Mouse (Mus musculus) cerebellum, adult 9-10 months (tissue): ENCODE results near the gene Ranbp10.

Experiments
- DNase-seq: peaks from one replicate; pipeline ENCODE4 v3.0.0; 2022

Ranbp10 gene

DNA sequence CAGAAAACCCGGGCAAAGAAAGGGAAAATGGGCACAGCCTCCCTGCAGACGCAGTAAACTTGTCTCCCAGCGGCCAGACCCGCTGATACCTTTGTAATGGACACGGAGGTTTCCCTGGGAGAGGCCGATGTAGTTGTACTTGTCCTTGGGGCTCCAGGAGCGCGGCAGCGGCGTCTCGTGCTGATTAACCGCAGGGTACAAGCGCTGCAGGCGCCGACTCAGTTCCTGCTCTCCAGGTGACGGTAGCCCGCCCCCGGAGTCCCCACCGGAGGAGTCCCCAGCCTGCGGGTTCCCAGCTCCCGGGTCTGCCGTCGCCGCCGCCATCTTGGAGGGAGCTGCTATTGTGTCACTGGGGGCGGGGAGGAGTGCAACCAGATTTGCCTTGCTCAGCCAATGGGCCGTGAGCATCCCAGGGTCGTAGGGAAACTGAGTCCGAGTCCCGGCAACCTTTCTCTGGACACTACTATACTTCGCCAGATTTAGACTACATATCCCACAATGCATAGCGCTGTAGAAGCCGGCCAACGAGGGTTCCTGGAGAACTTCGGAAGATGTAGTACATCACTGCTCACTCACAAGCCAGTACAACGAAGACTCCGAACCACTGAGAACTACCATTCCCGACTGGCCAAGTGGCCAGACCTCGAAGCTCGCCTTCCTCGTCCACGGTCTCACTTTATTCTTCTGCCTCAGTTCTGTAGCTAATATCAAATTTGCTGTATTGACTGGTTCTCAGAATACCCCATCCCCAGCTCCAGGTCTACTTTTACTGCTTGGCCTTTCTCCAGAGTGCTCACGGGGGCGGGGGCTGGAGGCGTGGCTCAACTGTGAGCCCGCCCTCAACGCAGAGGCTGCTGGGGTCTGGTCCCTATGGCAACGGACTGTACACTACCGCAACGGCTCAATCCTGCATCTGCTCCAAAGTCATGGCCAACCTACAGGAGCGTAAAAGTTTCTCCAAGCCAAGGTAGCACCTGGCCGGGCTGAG is at the start of gene Ranbp10, which contains the start of gene Tsnaxip1:
Ranbp10 (minus strand) TSS at position 490 of the 988 bp plus-strand sequence.
Tsnaxip1 (plus strand) TSS at position 871 of the 988 bp plus-strand sequence.
- DNase-seq, result peak; percentile 100

DNA sequence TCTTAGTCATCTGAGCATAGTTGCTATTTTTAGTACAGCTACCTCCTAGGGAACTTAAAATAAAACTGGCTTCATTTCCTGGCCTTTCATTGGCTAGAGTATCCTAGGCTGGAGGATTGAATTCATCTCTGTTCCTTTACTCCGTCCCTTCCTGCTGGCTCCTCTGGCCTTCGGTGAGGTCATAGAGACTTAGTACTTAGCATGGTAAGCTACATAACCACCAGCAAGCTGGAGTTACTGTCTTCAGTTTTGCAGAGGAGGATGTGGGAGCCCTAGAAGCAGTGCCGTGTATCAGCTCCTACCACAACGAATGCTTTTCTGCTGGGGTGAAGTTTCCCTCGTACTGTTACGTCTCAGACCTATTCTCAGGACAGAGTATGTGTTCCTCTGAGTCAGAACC is 47.2 kb upstream of the Ranbp10 start:
- DNase-seq, result peak; percentile 77

DNA sequence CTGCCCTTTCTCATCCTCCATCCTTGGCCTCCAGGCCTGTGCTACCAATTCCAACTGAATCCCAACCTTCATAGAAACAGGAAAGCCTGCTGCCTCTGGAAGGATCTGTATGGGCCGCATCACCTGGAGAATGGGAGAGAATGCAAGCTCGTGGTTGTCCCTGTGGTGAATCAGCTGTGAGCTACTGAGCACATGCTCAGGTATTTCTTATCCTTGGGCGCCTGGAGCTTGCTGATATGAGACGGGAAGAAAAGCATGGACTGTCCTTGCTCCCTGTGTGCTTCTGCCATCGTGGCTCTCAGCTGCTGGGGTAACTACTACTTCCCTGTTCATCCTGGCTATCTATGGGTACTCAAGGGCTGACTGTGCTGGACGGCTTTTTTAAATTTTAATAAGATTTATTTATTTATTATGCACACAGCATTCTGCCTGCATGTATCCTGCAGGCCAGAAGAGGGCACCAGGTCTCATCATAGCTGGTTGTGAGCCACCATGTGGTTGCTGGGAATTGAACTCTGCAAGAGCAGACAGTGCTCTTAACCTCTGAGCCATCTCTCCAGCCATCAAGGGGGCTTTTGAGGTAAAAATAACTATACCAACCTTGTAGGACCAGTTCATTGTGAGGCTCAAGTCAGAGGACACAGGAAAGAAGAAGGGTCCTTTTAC is 39.3 kb upstream of the Ranbp10 start:
- no peak for DNase-seq

DNA sequence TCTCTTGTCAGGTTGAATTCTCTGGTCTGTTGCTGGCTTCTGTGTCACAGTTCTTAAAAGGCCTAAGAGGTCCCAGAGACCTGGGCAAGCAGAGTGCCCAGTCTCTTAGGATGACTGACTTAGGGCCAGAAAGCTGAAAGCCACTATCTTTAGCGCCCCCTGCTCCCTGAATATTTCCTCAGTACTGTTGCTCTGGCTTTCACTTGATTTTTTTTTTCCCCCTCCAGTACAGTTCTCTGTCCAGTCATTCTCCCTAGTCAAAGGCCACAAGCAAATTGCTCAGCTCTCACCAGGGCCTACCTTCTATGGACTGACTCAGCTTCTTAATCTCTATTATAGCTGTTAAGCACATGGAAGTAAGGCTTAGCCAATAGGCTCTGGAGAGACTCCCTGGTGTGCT is 34.8 kb upstream of the Ranbp10 start:
- no peak for DNase-seq

DNA sequence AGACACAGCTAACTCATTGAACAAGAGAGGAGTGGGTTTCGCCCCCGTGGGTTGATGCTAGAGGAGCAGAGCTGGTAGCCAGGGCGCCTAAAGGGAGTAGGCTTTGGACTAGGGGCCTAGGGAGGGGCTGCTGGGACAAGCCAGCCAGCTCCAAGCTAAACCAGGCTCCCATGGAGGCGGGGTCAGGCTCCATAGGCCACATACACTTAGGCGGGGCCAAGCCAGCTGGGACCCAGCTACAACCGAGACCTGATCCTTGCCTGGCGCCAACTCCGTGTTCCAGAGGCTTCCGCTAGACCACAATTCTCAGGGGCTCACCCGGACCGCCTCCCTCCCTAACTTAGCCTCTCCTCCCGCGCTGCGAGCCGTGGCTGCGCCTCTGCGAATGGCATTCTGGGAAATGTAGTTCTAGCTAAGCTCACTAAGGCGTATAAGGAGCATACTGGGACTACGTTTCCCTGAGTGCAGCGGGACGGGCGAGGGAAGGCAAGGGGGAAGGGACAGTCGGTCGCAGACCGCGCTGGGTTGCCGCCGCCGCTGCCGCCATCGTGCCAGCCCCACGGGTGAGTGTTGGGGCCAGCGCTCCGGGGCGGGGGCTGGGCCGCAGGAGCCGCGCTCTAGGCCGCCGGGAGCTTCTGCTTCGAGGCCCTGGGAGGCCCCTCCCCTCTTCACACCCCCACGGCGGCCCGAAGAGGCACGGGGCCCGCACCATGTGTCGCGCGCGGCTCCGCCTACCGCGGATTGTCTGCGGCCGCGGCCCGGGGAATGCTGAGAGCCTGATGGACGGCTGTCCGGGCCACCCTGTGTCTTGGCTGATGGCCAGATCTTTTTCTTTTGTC is 33.2 kb upstream of the Ranbp10 start, which contains the start of gene Nutf2:
Nutf2 (plus strand) TSS at position 438 of the 839 bp plus-strand sequence.
- peak; percentile 97 for DNase-seq

DNA sequence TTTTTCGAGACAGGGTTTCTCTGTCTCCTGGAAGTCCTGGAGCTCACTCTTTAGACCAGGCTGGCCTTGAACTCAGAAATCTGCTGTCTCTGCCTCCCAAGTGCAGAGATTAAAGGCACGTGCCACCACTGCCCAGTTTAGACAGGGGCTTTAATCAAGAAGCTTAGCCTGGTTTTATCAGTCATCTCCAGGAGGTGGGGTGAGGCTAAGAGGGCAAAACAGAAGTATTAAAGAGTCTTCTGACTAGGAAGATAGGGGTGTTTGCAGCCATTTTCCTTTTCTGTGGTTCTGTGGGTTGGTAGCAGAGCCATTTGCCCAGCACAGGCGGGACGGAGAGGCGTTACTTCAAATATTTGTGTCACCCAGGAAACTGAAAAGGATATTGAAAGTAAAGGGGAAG is 32.2 kb upstream of the Ranbp10 start:
- peak; percentile 36 for DNase-seq

DNA sequence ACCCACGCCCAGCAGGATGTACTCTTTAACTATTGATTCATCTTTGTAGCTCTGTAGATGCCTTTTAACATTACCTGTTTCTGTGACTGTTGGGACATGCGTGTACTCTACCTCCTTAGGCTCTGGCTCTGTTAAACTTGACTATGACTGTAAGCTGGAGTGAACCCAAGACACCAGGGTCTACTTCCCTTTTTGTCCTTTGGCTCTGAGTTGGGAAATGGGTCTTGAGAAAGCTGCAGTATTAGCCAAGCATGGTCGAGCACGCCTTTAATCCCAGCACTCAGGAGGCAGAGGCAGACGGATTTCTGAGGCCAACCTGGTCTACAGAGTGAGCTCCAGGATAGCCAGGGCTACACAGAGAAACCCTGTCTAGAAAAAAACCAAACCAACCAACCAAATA is 31.3 kb upstream of the Ranbp10 start:
- no peak for DNase-seq

DNA sequence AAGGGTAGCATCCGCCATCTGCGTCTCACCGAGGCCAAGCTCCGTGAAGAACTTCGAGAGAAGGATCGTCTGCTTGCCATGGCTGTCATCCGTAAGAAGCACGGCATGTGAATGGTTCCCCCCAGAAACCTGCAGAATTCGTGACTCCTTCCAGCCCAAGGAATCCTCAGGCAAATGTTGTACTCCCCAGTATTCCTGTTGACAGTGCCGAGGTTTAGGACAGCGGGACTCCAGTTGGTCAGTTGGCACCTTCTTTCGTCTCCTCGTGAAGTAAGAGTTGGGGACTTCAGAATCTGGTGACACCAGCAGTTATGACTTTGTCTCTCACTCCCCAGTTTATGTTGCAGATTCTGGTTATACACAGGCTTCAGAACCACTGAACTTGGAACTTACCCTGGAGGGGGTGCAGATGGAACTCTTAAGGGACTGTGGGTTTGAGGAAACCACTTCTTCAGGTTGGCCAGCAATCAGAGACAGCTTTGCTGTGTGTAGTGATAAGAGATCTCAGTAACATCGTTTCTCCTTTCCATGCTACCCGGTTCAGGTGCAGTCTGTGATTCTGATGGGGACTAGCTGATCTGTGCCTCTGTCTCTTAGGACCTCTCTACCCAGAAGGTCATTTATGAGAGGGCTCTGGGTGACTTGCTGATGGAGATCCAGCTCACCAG is 29.2 kb upstream of the Ranbp10 start:
- peak; percentile 44 for DNase-seq

DNA sequence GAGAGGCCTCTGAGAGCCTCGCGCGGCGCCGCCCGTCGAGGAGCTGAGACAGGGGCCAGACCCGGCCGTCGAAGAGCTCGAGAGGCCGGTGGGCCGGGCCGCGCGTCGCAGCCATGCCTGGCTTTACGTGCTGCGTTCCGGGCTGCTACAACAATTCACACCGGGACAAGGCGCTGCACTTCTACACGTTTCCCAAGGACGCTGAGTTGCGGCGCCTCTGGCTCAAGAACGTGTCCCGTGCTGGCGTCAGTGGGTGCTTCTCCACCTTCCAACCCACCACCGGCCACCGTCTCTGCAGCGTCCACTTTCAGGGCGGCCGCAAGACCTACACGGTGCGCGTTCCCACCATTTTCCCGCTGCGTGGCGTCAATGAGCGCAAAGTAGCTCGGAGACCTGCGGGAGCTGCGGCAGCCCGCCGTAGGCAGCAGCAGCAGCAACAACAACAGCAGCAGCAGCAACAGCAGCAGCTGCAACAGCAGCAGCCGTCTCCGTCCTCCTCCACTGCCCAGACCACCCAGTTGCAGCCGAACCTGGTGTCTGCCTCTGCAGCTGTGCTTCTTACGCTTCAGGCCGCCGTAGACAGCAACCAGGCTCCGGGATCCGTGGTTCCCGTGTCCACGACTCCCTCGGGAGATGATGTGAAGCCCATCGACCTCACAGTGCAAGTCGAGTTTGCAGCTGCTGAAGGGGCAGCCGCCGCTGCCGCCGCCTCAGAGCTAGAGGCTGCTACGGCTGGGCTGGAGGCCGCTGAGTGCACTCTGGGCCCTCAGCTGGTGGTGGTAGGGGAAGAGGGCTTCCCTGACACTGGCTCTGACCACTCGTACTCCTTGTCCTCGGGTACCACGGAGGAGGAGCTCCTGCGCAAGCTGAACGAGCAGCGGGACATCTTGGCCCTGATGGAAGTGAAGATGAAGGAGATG is 28.4 kb upstream of the Ranbp10 start:
- DNase-seq, result peak; percentile 63

DNA sequence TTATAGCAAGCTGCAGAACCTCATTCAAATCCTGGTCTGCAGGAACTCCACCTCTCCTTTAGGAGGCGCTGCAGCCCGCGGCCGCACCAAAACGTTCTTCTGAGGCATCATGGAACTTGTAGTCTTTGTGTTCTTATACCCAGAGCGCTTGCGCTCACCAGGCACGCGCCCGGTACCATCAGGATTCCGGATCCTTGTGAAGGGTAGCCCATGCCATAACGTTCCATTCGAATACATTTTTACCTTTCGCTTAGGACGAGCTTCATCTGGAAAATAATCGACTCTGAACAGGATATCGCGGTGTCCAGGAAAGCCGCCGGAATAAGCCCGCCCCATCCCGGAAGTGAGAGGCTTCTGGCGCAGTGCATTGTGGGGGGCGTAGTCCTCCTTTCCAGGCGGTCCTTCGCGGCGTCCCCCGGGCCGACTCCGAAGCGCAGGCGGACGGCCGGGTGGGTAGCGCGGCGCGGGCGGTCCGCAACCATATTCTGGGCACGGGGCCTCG is 27.6 kb upstream of the Ranbp10 start, which contains the start of gene Thap11:
Thap11 (plus strand) TSS at position 418 of the 502 bp plus-strand sequence.
- peak; percentile 93 for DNase-seq

DNA sequence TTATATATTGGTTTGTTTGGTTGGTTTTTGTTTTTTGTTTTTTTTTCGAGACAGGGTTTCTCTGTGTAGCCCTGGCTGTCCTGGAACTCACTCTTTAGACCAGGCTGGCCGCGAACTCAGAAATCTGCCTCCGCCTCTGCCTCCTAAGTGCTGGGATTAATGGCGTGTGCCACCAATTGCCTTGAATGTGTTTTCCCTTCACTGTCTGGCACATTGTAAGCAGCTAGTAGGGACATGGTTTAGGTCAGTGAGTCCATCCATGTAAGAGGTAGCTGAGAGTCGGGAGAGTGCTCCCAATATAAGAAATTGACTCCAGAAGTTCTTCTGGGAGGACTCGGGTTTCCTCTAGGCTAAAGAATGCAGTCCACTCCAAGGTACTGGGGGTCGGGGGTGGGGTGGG is 27.2 kb upstream of the Ranbp10 start:
- DNase-seq, result peak; percentile 72

DNA sequence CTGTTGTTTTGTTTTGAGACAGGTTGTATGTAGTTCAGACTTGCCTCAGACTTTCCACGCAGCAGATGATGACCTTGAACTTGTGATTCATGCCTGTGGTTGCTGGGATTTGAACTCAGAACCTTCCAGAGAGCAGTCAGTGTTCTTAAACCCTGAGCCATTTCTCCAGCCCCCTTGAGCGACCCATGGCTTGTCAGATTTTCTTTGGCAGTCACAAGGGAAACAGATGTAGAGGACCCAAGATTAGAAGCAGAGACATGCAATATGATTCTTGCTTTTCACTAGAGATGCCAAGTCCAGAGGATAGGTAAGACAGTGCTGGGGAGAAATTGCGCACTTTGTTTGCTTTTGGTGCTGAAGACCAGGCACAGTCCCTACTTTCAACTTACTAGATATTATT is 26.0 kb upstream of the Ranbp10 start, which contains the start of gene Cenpt:
Cenpt (minus strand) TSS at position 101 of the 400 bp plus-strand sequence.
- DNase-seq, result peak; percentile 60

DNA sequence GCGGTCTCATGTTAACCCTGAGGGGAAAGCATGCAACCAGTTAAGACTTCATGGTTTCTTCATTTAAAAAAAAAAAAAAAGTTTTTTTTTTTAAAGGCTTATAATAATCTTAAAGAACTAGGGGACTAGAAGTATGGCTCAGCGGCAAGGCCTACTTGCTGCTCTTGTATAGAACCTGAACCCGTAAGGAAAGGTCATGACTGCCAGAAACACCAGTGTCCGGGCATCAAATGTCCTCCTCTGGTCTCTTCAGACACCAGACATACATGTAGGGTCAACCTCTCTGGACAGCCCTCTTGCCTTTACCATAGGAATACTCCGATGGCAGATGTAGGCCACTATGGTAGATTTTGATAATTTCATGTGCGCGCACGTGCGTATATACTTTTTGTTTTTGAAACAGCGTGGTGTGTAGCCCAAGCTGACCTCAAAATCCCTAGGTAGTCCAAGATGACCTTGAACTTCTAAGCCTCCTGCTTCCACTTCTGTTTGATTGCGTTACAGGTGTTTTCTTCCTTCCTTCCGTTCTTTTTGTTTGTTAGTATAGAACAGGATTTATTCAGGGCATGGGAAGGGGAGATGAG is 25.1 kb upstream of the Ranbp10 start:
- DNase-seq, result peak; percentile 62

DNA sequence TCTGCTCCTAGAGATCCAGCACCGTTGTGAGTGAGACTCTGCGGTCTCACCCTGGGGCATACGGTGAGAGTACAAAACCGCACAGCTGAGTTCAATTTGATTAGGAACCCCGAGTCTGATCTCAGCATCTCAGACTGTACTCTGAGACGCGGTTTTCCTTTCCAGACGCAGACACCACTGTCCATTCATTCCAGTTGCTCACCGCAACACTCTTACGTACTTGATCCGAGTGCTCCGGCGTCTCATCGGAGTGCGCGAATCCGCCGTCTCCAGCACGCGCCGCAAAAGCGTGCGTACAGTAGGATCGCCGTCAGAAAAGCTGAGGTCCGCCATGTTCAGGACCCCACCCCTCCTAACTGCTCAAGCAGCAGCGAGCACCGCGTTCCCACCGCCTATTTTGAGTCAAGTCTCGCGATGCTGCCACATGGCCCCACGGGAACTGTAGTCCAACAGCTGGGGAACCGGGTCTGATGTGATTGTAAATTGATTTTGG is 24.5 kb upstream of the Ranbp10 start:
- peak; percentile 85 for DNase-seq

DNA sequence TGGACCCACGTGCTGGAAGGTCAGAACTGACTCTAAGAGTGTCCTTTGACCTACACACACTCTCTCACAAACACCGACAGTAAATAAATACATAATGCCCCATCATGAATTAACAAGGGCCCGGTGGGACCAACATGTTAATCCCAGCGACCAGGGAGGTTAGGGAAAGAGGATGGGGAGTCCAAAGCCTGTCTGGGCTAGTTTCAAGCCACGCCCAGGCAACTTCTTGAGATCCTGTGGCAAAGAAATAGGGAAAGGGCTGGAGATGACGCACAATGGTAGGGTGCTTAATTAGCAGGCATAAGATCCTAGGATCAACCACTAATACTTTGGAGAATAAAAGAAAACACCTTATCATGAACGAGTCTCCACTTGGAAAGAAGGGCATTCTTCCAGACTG is 23.5 kb upstream of the Ranbp10 start:
- no peak for DNase-seq

DNA sequence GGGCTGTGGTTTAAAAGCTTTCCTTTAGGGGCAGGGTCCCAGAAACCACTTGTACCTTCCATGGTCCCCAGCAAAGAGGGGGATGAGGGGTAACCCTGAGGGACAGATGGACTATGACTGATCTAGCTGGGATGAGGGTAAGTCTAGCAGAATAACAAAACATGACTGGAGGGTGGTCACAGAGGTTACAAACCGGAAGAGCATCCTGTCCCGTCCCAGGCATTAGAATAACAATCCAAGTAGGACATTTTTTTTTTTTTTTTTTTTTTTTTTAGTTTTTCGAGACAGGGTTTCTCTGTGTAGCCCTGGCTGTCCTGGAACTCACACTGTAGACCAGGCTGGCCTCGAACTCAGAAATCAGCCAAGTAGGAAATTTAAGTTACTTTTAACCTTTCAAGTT is 22.9 kb upstream of the Ranbp10 start:
- no peak for DNase-seq

DNA sequence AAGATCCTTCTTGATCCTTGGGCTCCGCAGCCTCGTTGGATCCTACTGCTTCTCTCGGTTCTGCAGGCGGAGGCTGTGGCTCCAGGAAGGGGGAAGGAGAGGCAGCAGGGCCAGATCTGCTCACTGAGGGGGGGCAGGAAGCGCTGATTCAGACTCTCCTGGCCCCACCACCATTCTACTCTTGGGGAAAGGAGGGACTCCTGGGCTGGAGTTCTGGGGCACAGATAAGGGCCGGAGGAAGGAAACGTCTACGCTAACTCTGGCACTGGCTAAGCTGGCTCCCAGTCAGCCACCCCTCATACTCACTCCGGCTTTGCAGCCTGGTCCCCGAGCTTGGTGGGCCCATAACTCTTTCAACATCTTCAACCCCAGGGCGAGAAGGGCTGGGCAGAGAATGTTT is 19.5 kb upstream of the Ranbp10 start:
- DNase-seq, result no peak

DNA sequence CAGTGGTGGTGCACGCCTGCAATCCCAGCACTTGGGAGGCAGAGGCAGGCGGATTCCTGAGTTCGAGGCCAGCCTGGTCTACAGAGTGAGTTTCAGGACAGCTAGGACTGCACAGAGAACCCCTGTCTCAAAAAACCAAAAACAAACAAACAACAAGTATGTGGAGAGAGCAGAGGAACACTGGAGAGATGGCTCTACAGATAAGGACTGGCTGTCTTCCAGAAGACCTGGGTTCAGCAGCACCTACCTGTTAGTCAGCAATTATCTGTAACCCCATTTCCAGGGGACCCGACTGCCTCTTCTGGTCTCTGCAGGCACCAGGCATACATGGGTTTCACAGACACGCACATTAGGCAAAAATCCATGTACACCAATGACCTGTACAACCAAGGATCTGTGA is 12.1 kb upstream of the Ranbp10 start:
- DNase-seq, result no peak

DNA sequence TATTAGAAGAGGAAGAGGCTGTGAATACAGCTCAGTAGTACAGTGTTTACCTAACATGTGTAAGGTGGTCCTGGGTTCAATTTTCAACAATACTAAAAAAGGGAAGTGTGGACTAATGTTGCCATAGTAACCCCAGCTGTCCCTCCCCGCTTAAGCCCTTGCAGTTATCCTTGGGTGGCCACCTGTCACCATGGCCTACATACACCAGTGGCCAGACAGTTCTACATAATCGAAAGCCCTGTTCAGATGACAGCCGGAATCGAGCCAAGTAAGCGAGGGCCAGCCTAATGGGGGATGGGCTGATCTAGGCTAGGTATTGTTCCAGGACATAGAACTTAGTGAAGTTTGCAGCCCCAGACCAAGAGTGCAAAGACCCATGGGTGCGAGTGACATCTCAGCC is 9.8 kb upstream of the Ranbp10 start:
- DNase-seq, result peak; percentile 34

DNA sequence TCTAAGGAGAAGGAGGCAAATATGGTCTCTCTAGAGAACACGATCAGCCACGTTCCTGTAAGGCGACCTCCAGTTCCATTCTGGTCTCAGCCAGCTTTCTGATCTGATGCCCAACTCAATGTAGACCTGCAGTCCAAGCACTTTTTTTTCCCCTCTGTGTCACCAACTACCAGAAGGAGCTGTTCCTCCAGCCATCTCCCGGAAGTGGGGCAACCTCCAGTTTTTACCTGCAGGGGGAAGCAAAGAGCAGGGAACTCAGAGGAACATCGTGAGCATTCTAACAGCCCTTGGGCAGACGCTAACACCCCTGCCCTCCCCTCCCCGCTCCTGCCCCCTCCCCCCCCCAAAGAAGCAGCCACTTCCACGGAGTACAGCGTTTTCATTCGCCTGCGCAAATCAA is 8.2 kb upstream of the Ranbp10 start:
- DNase-seq, result no peak
